Mouse (Mus musculus) 416B (cell line): Measurements from ENCODE around the gene Atp2b1.

Experiments
- DNase-seq: peaks from one replicate; pipeline ENCODE4 v3.0.0; 2011; ENCODE audit warnings: low read depth

Gene Atp2b1

GRCm38 (mm10) chr10:98962092-98962491 lies 47.9 kb downstream of the Atp2b1 start:
- DNase-seq = no peak

GRCm38 (mm10) chr10:98966407-98967215 lies 52.4 kb downstream of the Atp2b1 start:
- DNase-seq = peak; percentile 20

- DNase-seq = no peak
Measured at GRCm38 (mm10) chr10:98967240-98967891, 53.2 kb downstream of the Atp2b1 start.

DNA sequence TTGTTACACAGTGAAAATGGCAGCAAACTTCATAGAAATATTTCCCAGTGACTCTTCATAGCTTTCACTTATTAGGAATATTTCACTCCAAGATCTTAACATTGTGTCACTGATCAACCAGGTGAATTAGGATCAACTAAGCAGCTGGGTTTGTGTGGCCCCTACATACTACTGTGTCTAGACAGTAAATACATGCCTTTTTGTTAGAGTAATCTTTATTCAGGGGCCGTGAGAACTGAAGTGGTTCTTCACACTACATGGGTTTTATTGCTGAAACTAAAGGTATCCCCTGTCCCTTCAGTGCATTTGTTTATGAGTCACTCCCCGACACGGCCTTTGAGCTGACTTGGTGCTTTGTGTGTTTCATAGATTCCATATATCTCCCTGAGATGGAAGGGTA lies 56.7 kb downstream of the Atp2b1 start:
- no peak for DNase-seq

GRCm38 (mm10) chr10:98972359-98972758 lies 58.2 kb downstream of the Atp2b1 start:
- DNase-seq = no peak

- DNase-seq = no peak
Measured at GRCm38 (mm10) chr10:98972912-98973605, 58.9 kb downstream of the Atp2b1 start.

DNA sequence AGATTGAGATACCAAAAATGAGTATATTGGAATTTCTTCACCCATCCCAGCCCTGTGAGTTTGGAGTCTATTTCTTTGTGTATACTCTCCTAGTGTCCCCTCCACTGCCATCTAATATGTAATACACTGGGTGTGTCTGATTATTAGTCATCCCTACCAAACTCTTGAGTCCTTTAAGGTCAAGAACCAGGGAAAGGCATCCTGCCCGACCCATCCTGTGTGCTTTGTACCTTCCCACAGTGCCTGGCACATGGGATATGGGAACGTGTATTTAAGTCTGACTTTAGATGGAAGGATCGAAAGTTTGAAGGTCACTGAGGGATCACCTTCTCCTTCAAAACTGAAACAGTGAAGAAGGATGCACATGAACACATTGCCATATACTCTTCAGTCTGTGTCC lies 60.4 kb downstream of the Atp2b1 start:
- no peak for DNase-seq

DNA sequence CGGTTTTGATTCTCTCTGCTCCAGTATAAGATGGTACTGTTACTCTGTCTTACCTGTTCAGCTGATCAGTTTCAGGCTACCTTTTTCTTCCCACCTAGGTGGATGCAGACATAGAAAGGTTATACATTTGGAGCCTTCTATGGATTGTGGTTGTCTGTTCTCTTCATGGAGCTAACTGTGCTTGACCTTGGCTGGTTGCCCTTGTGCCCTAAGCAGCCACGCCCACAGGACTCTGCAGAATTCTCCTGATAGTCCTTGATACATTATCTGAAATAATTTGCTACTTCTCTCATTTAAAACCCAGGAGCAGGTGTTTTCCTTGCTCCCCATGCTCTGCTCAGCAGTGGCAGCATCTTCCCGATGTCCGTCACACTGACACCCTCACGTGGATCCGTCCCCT lies 61.4 kb downstream of the Atp2b1 start:
- DNase-seq = no peak

- no peak for DNase-seq
Measured at GRCm38 (mm10) chr10:98976877-98977494, 62.8 kb downstream of the Atp2b1 start.

- DNase-seq = no peak
Measured at GRCm38 (mm10) chr10:98978766-98979165, 64.6 kb downstream of the Atp2b1 start.

- DNase-seq = no peak
Measured at GRCm38 (mm10) chr10:98979296-98979695, 65.1 kb downstream of the Atp2b1 start.

DNA sequence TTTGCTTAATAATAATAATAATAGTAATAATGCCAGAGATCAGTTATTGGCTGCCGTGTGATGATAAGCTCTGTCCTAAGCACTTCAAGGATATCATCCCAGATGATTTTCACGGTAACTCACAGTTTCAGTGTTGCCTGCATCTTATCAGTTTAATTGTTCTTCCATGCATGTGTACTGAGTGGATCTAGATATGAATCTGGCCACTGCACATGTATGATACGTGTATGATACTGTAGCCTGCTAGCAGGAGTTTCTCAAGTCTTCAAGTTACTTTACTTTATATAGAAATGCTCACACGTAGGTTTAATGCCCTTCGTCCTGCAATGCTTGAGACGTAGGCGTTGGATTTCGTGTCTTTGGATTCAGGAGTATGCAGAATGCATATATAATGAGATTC lies 65.7 kb downstream of the Atp2b1 start:
- no peak for DNase-seq

DNA sequence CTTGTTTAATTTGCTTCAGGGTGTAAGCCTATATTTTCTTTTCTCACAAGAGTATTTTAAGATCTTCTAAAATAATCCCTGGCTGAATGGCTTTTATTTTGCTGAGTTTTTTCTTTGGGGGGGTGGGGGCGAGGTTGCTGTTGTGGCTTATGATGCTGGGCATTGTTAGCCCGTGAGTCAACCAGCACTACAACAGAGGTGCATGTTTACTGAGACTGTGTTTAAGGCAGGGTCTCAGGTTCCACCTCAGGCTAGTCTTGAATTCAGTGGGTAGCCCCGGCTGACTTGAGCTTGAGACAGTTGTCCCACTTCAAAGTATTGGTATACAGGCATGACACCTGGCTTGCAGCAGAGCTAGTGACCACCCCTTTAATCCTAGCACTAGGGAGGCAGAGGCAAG lies 77.8 kb downstream of the Atp2b1 start:
- no peak for DNase-seq

DNA sequence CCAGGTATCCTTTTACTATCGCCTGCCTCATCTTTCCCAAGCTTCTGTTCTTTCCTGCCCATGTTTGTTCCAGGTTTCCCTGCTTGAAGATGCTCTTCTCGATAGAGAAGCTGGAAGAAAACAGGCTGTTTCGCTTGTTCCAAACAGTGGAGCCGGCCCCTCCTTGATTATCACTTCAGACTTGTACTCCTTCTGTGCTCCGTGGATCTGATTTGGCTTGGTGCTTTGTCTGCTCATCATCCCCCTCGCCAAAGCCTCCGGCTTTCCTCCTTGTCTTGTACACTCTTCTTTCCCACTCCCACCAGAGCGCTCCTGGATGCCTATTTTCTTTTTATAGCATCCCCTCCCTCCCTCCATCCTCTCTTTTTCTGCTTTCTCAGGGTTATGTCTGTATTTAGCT lies 79.0 kb downstream of the Atp2b1 start:
- no peak for DNase-seq

DNA sequence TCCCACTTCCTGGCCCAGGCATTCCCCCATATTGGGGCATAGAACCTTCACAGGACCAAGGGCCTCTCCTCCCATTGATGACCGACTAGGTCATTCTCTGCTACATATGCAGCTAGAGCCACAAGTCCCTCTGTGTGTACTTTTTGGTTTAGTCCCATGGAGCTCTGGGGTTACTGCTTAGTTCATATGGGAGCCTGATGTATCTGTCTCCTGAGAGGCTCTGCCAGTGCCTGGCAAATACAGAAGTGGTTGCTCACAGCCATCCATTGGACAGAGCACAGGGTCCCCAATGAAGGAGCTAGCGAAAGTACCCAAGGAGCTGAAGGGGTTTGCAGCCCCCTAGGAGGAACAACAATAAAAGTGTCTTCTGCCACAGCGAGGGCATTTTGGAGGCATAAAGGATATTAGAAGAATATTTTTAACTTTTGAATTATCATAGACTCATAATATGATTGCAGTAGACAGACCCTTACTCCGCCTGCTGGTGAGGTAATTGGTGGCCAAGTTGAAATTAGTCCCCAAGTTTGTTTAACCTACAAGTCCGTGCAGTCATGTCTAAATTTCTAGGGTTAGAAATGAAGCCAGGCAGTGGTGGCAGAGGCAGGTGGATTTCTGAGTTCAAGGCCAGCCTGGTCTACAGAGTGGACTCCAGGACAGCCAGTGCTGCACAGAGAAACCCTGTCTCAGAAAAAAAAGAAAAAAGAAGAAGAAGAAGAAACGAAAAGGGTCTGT lies 81.0 kb downstream of the Atp2b1 start:
- peak; percentile 22 for DNase-seq

DNA sequence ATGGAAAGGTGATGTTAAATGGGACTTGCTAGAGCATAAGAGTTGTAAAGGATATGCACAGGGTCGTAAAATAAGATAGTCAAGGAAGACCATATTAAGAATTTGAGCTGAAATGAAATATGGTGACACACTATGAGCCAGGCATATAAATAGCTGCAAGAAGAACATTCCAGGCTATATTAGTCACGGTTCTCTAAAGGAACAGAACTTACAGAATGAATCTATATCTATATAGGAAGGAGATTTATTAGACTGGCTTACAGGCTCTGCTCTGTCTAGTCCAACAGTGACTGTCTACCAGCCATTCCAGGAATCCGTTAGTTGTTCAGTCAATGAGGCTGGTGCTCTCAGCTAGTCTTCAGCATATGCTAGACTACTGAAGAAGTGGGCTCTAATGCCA lies 90.7 kb downstream of the Atp2b1 start:
- no peak for DNase-seq

DNA sequence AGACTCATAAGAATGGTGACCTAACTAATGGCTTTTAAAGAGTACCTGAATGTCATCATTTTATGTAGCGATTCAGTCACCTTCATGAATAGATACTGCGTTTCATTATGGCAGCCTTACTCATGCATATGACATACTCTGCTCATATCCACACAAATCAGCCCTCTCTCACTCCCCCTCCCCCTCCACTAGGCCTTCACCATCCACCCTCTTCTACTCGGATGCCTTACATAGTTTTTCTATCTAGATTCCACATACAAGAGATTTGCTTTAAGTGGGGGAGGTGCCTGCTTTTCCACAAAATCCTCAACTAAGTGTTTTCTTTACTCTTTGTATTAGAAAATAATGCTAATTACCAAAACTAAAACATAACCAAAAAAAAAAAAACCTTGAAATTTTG lies 96.9 kb downstream of the Atp2b1 start:
- no peak for DNase-seq

DNA sequence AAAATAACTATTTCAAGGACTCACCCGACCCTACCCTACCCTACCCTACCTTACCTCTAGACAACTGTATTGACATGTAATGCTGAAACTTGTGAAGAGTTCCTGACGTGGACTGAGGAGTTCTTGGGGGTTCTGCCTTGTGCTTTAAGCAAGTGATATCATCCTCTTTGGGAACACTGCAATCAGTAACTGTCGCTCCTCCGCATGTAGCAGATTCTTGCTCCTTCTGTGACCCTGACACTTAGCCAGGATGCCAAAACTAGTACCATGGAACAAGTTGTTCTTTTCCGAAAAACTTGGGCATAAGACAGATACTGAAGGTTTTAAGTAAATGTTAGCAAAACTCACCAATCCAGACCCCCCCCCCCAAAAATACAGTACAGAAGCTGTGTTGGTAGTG lies 97.9 kb downstream of the Atp2b1 start:
- DNase-seq = no peak

DNA sequence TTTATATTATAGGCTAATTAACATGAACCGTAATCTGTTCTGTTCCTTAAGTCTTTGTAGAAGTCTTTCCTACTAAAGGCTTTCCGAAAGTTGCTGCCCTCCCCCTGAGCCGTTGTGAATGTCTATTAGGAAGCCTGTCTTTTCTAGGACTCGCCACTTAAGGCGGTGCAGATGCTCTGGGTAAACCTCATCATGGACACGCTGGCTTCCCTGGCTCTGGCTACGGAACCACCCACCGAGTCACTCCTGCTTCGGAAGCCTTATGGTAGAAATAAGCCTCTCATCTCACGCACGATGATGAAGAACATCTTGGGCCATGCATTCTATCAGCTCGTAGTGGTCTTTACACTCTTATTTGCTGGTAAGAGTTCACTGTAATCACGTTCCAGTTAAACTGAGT lies 100.5 kb downstream of the Atp2b1 start:
- DNase-seq = no peak

DNA sequence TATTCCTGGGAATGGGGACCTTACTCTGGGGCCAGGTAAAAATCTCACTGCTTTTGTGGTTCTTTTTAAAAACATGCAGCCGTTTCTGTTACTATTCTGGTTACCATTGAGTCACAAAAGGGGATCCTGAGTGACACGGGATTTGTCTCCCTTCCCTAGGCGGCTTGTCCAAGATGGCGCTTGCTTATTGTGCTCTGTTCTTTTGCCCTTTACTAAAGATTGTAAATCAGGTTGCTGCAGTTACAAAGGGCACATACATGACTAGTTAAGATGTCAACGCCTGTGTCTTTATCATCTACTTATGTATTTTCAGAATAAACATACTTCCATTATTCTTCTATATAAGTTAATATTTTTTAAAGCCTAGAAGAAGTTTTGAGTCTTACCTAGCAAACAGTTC lies 102.8 kb downstream of the Atp2b1 start:
- DNase-seq = no peak

- no peak for DNase-seq
Measured at GRCm38 (mm10) chr10:99027462-99027861, 113.3 kb downstream of the Atp2b1 start.

GRCm38 (mm10) chr10:99029844-99030243 lies 115.6 kb downstream of the Atp2b1 start:
- DNase-seq = no peak
